Mouse (Mus musculus): ENCODE measurements around the gene Adamts12. TPM values are rescaled to one million over a fixed set of nuclear protein-coding genes. Genes with fewer than 3 reads are reported as not detected.
A peak's percentile ranks its signal among the peaks of the same experiment; 100 is the strongest.

The Adamts12 gene
- total and polyA plus RNA-seq, 3 experiments: 0.03 to 0.12 (median 0.04) TPM

GRCm38 (mm10) chr15:11038476-11038875, 26.1 kb upstream of the Adamts12 start:
- no peak overlapping the region for H3K9ac ChIP-seq (ENCODE audit: insufficient read depth, low read depth)
- no peaks in the 10 kb centered on the region for H3K9me3 ChIP-seq (replicated peaks; ENCODE audit: low read length)
- dilution Hi-C loops (cut with MboI; ENCODE audit: extremely low pct_ligation_motif_present, extremely low pct_unique_long_range_greater_than_20kb, low sequenced_read_pairs): no loop called here
- peak; percentile 65 for DNase-seq (ENCODE audit: extremely low read depth)
- H3K27me3 ChIP-seq (replicated peaks): no peaks in the 10 kb centered on the region
- no peaks in the 10 kb centered on the region for H3K36me3 ChIP-seq (replicated peaks in 1 of 2; ENCODE audit: control insufficient read depth in 1 of 2, insufficient read depth in 1 of 2, low read length in 1 of 2)
- in situ Hi-C loops (cut with MboI; ENCODE audit: low pct_ligation_motif_present, low pct_unique_long_range_greater_than_20kb, low sequenced_read_pairs): loop anchor here (5.0 to 10.0 kb wide), 3 partner anchors 196 to 339 kb away; no protein-coding TSS in a partner anchor
- H3K27ac ChIP-seq (ENCODE audit: insufficient read depth, low read depth): no peak overlapping the region
- TF ChIP-seq CHD2 (IDR thresholded peaks at IDR 0.05; ENCODE audit: low read length): no peak
- TF ChIP-seq RCOR1 (conservative IDR thresholded peaks at IDR 0.05; ENCODE audit: low read depth, low read length): no peak
- TF ChIP-seq USF2 (conservative IDR thresholded peaks at IDR 0.05; ENCODE audit: low read depth, low read length): no peak
- no peak for TF ChIP-seq TCF12 (IDR thresholded peaks at IDR 0.05; ENCODE audit: low read depth, low read length)
- TF ChIP-seq BHLHE40 (IDR thresholded peaks at IDR 0.05; ENCODE audit: low read depth, low read length): no peak
- TF ChIP-seq NRF1 (IDR thresholded peaks at IDR 0.05; ENCODE audit: low read depth, low read length): no peak
- no peak for TF ChIP-seq SIN3A (IDR thresholded peaks at IDR 0.05; ENCODE audit: low read length)
- TF ChIP-seq MYC (IDR thresholded peaks at IDR 0.05; ENCODE audit: low read depth, low read length): no peak
- peak; percentile 87 for TF ChIP-seq SMC3 (IDR thresholded peaks at IDR 0.05; ENCODE audit: low read depth, low read length)
- peak; percentile 85 to 98 for TF ChIP-seq CTCF (conservative IDR thresholded peaks at IDR 0.05 in 1 of 2, IDR thresholded peaks at IDR 0.05 in 1 of 2; ENCODE audit: low read depth in 2 of 2, low read length in 2 of 2)
- no peak for TF ChIP-seq ELF1 (IDR thresholded peaks at IDR 0.05; ENCODE audit: low read depth, low read length)
- no peak for TF ChIP-seq POLR2AphosphoS2 (IDR thresholded peaks at IDR 0.05; ENCODE audit: low read depth, low read length)
- TF ChIP-seq ZMIZ1 (IDR thresholded peaks at IDR 0.05; ENCODE audit: low read depth, low read length): no peak
- no peak for TF ChIP-seq ETS1 (conservative IDR thresholded peaks at IDR 0.05; ENCODE audit: low read depth, low read length)
- TF ChIP-seq ZNF384 (IDR thresholded peaks at IDR 0.05; ENCODE audit: low read depth, low read length): peak; percentile 70; the same call in 1 of the 2 replicates
- peak; percentile 76 for TF ChIP-seq ZC3H11A (IDR thresholded peaks at IDR 0.05; ENCODE audit: low read depth, low read length)
- no peak for TF ChIP-seq MEF2A (IDR thresholded peaks at IDR 0.05; ENCODE audit: borderline replicate concordance, low read depth, low read length)
- peak; percentile 97 for TF ChIP-seq RAD21 (IDR thresholded peaks at IDR 0.05; ENCODE audit: low read depth, low read length)
- no peak for TF ChIP-seq GABPA (IDR thresholded peaks at IDR 0.05; ENCODE audit: insufficient replicate concordance, low read depth, low read length)
- TF ChIP-seq POLR2A (IDR thresholded peaks at IDR 0.05; ENCODE audit: low read depth, low read length): no peak
- no peak for TF ChIP-seq CHD1 (IDR thresholded peaks at IDR 0.05; ENCODE audit: low read depth, low read length)
- TF ChIP-seq EP300 (IDR thresholded peaks at IDR 0.05; ENCODE audit: low read length): no peak
- no peak for TF ChIP-seq KAT2A (IDR thresholded peaks at IDR 0.05; ENCODE audit: insufficient replicate concordance, low read length)
- TF ChIP-seq MXI1 (IDR thresholded peaks at IDR 0.05; ENCODE audit: low read depth, low read length): no peak
- no peak for TF ChIP-seq MAZ (IDR thresholded peaks at IDR 0.05; ENCODE audit: low read depth, low read length)
- TF ChIP-seq E2F4 (IDR thresholded peaks at IDR 0.05; ENCODE audit: insufficient replicate concordance, low read depth, low read length): no peak
- TF ChIP-seq UBTF (IDR thresholded peaks at IDR 0.05; ENCODE audit: low read depth, low read length): no peak
- TF ChIP-seq MAFK (IDR thresholded peaks at IDR 0.05; ENCODE audit: insufficient replicate concordance, low read length): no peak
- TF ChIP-seq MAX (IDR thresholded peaks at IDR 0.05; ENCODE audit: low read length): no peak
- no peak for TF ChIP-seq NELFE (IDR thresholded peaks at IDR 0.05; ENCODE audit: low read depth, low read length)
- no peak for TF ChIP-seq USF1 (IDR thresholded peaks at IDR 0.05; ENCODE audit: low read depth, low read length)
- no peak for TF ChIP-seq TBP (conservative IDR thresholded peaks at IDR 0.05; ENCODE audit: low read depth, low read length)
- no peak for TF ChIP-seq ZKSCAN1 (IDR thresholded peaks at IDR 0.05; ENCODE audit: borderline replicate concordance, low read depth, low read length)
- no peak for TF ChIP-seq JUND (conservative IDR thresholded peaks at IDR 0.05; ENCODE audit: low read depth, low read length)
- TF ChIP-seq HCFC1 (IDR thresholded peaks at IDR 0.05; ENCODE audit: low read depth, low read length): no peak
- TF ChIP-seq IRF4 (IDR thresholded peaks at IDR 0.05; ENCODE audit: low read depth, low read length): no peak
- TF ChIP-seq PAX5 (IDR thresholded peaks at IDR 0.05; ENCODE audit: low read length): no peak
- TF ChIP-seq JUN (IDR thresholded peaks at IDR 0.05; ENCODE audit: insufficient read depth, low read depth, low read length): no peak
- H3K79me2 ChIP-seq (replicated peaks; ENCODE audit: control insufficient read depth, extremely low read depth, insufficient read depth, poor library complexity, severe bottlenecking): no peaks in the 10 kb centered on the region
- peaks cover 11 to 12% of the 10 kb centered on the region in 2 experiments; a peak in 2 of 4 replicates for H3K4me1 ChIP-seq (ENCODE audit: control insufficient read depth in 1 of 2, insufficient read depth in 2 of 2)
- no peak overlapping the region for H3K4me3 ChIP-seq (replicated peaks in 1 of 3; ENCODE audit: low read depth in 2 of 3, low read length in 2 of 3, poor library complexity in 1 of 3)
- peak overlapping the region; percentile 33; the same call in 1 of the 2 replicates for H3K4me2 ChIP-seq (ENCODE audit: insufficient read depth, low read depth, poor library complexity, severe bottlenecking)
